Mouse (Mus musculus) heart, postnatal 10 days (tissue): ENCODE measurements around the gene Olfr1423. TPM values are rescaled to one million over a fixed set of nuclear protein-coding genes. Genes with fewer than 3 reads are reported as not detected.
"Not testable (repeated sequence)": the region's sequence is repeated elsewhere in the genome, so short reads cannot be mapped to it uniquely, and the experiment has no call there.

Experiments used
- DNase-seq, 2 experiments: peaks; one replicate each; pipeline ENCODE4 v3.0.0; 2021
- intact Hi-C: fragments of 180-260 bp; cut with DNase I; formaldehyde crosslinking; loops from one replicate; pipeline ENCODE4 v1.15.1; 2025
- total RNA-seq, 2 experiments: library from RNA; stranded (reverse); gene quantifications; 2 replicates each; pipeline ENCODE4 v1.2.3; 2021

The Olfr1423 gene
- total RNA-seq = not detected

GRCm38 (mm10) chr19:12041217-12041616, at the start of gene Olfr1423:
TSS of gene Olfr1423 (minus strand) at chr19:12041317.
- no peak for DNase-seq
- intact Hi-C loops = no loop called here

GRCm38 (mm10) chr19:12077631-12078030, 36.5 kb upstream of the Olfr1423 start, which contains the start of gene Olfr1425:
TSS of gene Olfr1425 (minus strand) at chr19:12077731.
- DNase-seq, intact Hi-C loops: not testable (repeated sequence)

- DNase-seq, intact Hi-C loops: not testable (repeated sequence)
Observed at GRCm38 (mm10) chr19:12069546-12069945, 28.4 kb upstream of the Olfr1423 start.

- DNase-seq, intact Hi-C loops: not testable (repeated sequence)
Observed at GRCm38 (mm10) chr19:12067806-12068205, 26.7 kb upstream of the Olfr1423 start.

GRCm38 (mm10) chr19:12062582-12062981, 21.5 kb upstream of the Olfr1423 start, which contains the start of gene Olfr1424:
TSS of gene Olfr1424 (minus strand) at chr19:12062682.
- intact Hi-C loops, DNase-seq: not testable (repeated sequence)

GRCm38 (mm10) chr19:12043163-12043562, 2.0 kb upstream of the Olfr1423 start:
- no peak for DNase-seq
- intact Hi-C loops = no loop called here

GRCm38 (mm10) chr19:12037727-12038126, 3.4 kb downstream of the Olfr1423 start:
- no peak for DNase-seq
- intact Hi-C loops = no loop called here

GRCm38 (mm10) chr19:12026606-12027005, 14.5 kb downstream of the Olfr1423 start:
- intact Hi-C loops = no loop called here
- DNase-seq = no peak

GRCm38 (mm10) chr19:12025333-12025732, 15.8 kb downstream of the Olfr1423 start:
- DNase-seq = no peak
- intact Hi-C loops = no loop called here

- intact Hi-C loops = no loop called here
- no peak for DNase-seq
Observed at GRCm38 (mm10) chr19:12024149-12024548, 17.0 kb downstream of the Olfr1423 start.

- no peak for DNase-seq
- intact Hi-C loops = loop anchor here (10.0 kb wide), 1 partner anchor 579 kb away; the partner anchor contains the start of gene Gm4952
Observed at GRCm38 (mm10) chr19:12016192-12016591, 24.9 kb downstream of the Olfr1423 start.

- DNase-seq = no peak
- intact Hi-C loops = loop anchor here (10.0 kb wide), 1 partner anchor 579 kb away; the partner anchor contains the start of gene Gm4952
Observed at GRCm38 (mm10) chr19:12015708-12016107, 25.4 kb downstream of the Olfr1423 start.

GRCm38 (mm10) chr19:12013228-12013627, 27.9 kb downstream of the Olfr1423 start:
- intact Hi-C loops = loop anchor here (2.0 to 10.0 kb wide), 3 partner anchors 236 to 784 kb away; partner anchors contain the start of genes Gm4952, Lpxn and Zfp91
- peak; percentile 59 to 73 for DNase-seq

- intact Hi-C loops = loop anchor here (2.0 to 10.0 kb wide), 3 partner anchors 236 to 785 kb away; partner anchors contain the start of genes Gm4952, Lpxn and Zfp91
- DNase-seq = no peak
Observed at GRCm38 (mm10) chr19:12012615-12013014, 28.5 kb downstream of the Olfr1423 start.

- intact Hi-C loops = loop anchor here (1.0 to 10.0 kb wide), 5 partner anchors 100 to 785 kb away; partner anchors contain the start of genes Gm4952, Lpxn, Patl1 and Stx3
- DNase-seq = peak; percentile 92 to 94
Observed at GRCm38 (mm10) chr19:12011560-12012556, 29.3 kb downstream of the Olfr1423 start.

- DNase-seq = peak; percentile 84 to 86
- intact Hi-C loops = loop anchor here (1.0 to 10.0 kb wide), 4 partner anchors 99 to 786 kb away; partner anchors contain the start of genes Gm4952, Lpxn, Patl1 and Stx3
Observed at GRCm38 (mm10) chr19:12010916-12011559, 30.1 kb downstream of the Olfr1423 start.

GRCm38 (mm10) chr19:12010281-12010771, 30.8 kb downstream of the Olfr1423 start:
- DNase-seq = peak; percentile 67 to 77

GRCm38 (mm10) chr19:12009501-12010280, 31.4 kb downstream of the Olfr1423 start:
- peak; percentile 83 to 89 for DNase-seq
- intact Hi-C loops = loop anchor here (2.0 to 10.0 kb wide), 4 partner anchors 191 to 788 kb away; partner anchors contain the start of genes Gm4952, Lpxn, Stx3 and Zfp91

More at GRCm38 (mm10) chr19:12010281-12010771, 30.8 kb downstream of the Olfr1423 start:
- intact Hi-C loops = loop anchor here (2.0 to 10.0 kb wide), 3 partner anchors 192 to 787 kb away; partner anchors contain the start of genes Gm4952, Lpxn, Stx3 and Zfp91
